Mouse (Mus musculus) adrenal gland, postnatal 36 days (tissue): ENCODE data around the gene Hormad2. TPM values are rescaled to one million over a fixed set of nuclear protein-coding genes. Genes with fewer than 3 reads are reported as not detected.
A peak's percentile ranks its signal among the peaks of the same experiment; 100 is the strongest.

Experiments used
- DNase-seq, 2 experiments: peaks; one replicate each; pipeline ENCODE4 v3.0.0; 2021; ENCODE audit warnings: mixed read lengths in 1 of 2
- total RNA-seq, 2 experiments: library from RNA; stranded (reverse); gene quantifications; 2 replicates each; pipeline ENCODE4 v1.2.3; 2021

The Hormad2 gene
- total RNA-seq, 2 experiments from 2014 or later: 0.40 to 0.86 TPM

GRCm38 (mm10) chr11:4340109-4340779 lies 100.7 kb downstream of the Hormad2 start:
- DNase-seq: no peak

- DNase-seq: no peak
Observed at GRCm38 (mm10) chr11:4339275-4339674, 101.6 kb downstream of the Hormad2 start.

- DNase-seq: no peak
Observed at GRCm38 (mm10) chr11:4336693-4337283, 104.1 kb downstream of the Hormad2 start.

- DNase-seq: no peak
Observed at GRCm38 (mm10) chr11:4335810-4336692, 104.9 kb downstream of the Hormad2 start.

- DNase-seq: no peak
Observed at GRCm38 (mm10) chr11:4332961-4333360, 107.9 kb downstream of the Hormad2 start.

GRCm38 (mm10) chr11:4328188-4328587 lies 112.7 kb downstream of the Hormad2 start:
- DNase-seq: no peak

- DNase-seq: no peak
Observed at GRCm38 (mm10) chr11:4323481-4323880, 117.4 kb downstream of the Hormad2 start.

GRCm38 (mm10) chr11:4322943-4323342 lies 118.0 kb downstream of the Hormad2 start:
- no peak for DNase-seq

- DNase-seq: no peak
Observed at GRCm38 (mm10) chr11:4320876-4321275, 120.0 kb downstream of the Hormad2 start.

- DNase-seq: no peak
Observed at GRCm38 (mm10) chr11:4319212-4319955, 121.5 kb downstream of the Hormad2 start.

GRCm38 (mm10) chr11:4318011-4318410 lies 122.9 kb downstream of the Hormad2 start:
- no peak for DNase-seq

GRCm38 (mm10) chr11:4317287-4317686 lies 123.6 kb downstream of the Hormad2 start:
- no peak for DNase-seq

GRCm38 (mm10) chr11:4312180-4312579 lies 128.7 kb downstream of the Hormad2 start:
- DNase-seq: no peak

GRCm38 (mm10) chr11:4310324-4310723 lies 130.6 kb downstream of the Hormad2 start:
- no peak for DNase-seq

GRCm38 (mm10) chr11:4309613-4310012 lies 131.3 kb downstream of the Hormad2 start:
- DNase-seq: peak in 1 of 2 experiments; percentile 42

- DNase-seq: no peak
Observed at GRCm38 (mm10) chr11:4308514-4309450, 132.1 kb downstream of the Hormad2 start.

GRCm38 (mm10) chr11:4308060-4308513 lies 132.8 kb downstream of the Hormad2 start:
- no peak for DNase-seq

GRCm38 (mm10) chr11:4306086-4306485 lies 134.8 kb downstream of the Hormad2 start:
- DNase-seq: no peak

- DNase-seq: no peak
Observed at GRCm38 (mm10) chr11:4305090-4305489, 135.8 kb downstream of the Hormad2 start.

- no peak for DNase-seq
Observed at GRCm38 (mm10) chr11:4304203-4304602, 136.7 kb downstream of the Hormad2 start.

GRCm38 (mm10) chr11:4303033-4303432 lies 137.9 kb downstream of the Hormad2 start:
- DNase-seq: peak; percentile 50 to 59
